Mouse (Mus musculus): ENCODE results near the gene Plekha7. TPM values are rescaled to one million over a fixed set of nuclear protein-coding genes. Genes with fewer than 3 reads are reported as not detected.

Gene Plekha7
- total and polyA plus RNA-seq, 2 experiments = 2.3 to 2.9 TPM

- DNase-seq (ENCODE audit: extremely low read depth, low read depth, low spot score) = no peak
- H3K4me3 ChIP-seq (ENCODE audit: insufficient read depth, low read depth, low read length) = no peak overlapping the region
- 77% methylated on average over 2 of the region's 2 CpGs for WGBS
- no peak overlapping the region for H3K27ac ChIP-seq (replicated peaks; ENCODE audit: insufficient read depth, low read depth, low read length)
- TF ChIP-seq POLR2A (IDR thresholded peaks at IDR 0.05; ENCODE audit: extremely low read depth, insufficient read depth, low read length) (no peak), CTCF (IDR thresholded peaks at IDR 0.05; ENCODE audit: low read depth, low read length) (no peak)
- no peaks in the 10 kb centered on the region for H3K27me3 ChIP-seq (ENCODE audit: control insufficient read depth, insufficient read depth, low read length)
- no peaks in the 10 kb centered on the region for H3K4me1 ChIP-seq (ENCODE audit: control insufficient read depth, insufficient read depth, low read length)
- peaks cover 17% of the 10 kb centered on the region for H3K79me2 ChIP-seq (ENCODE audit: control insufficient read depth, insufficient read depth, low read length)
- H3K36me3 ChIP-seq (ENCODE audit: control insufficient read depth, insufficient read depth, low read length) = no peaks in the 10 kb centered on the region
- no peak overlapping the region for H3K9ac ChIP-seq (ENCODE audit: low read depth, low read length)
Measured at GRCm38 (mm10) chr7:116262508-116262907, 45.7 kb downstream of the Plekha7 start.

GRCm38 (mm10) chr7:116262101-116262500, 46.1 kb downstream of the Plekha7 start:
- Histone ChIP-seq H3K9ac (ENCODE audit: low read depth, low read length) (no peak overlapping the region), H3K4me1 (ENCODE audit: control insufficient read depth, insufficient read depth, low read length) (no peaks in the 10 kb centered on the region), H3K4me3 (ENCODE audit: insufficient read depth, low read depth, low read length) (no peak overlapping the region), H3K79me2 (ENCODE audit: control insufficient read depth, insufficient read depth, low read length) (peaks cover 17% of the 10 kb centered on the region), H3K27ac (replicated peaks; ENCODE audit: insufficient read depth, low read depth, low read length) (no peak overlapping the region), H3K27me3 (ENCODE audit: control insufficient read depth, insufficient read depth, low read length) (no peaks in the 10 kb centered on the region), H3K36me3 (ENCODE audit: control insufficient read depth, insufficient read depth, low read length) (no peaks in the 10 kb centered on the region)
- TF ChIP-seq CTCF (IDR thresholded peaks at IDR 0.05; ENCODE audit: low read depth, low read length) = peak; percentile 54
- no peak for TF ChIP-seq POLR2A (IDR thresholded peaks at IDR 0.05; ENCODE audit: extremely low read depth, insufficient read depth, low read length)
- 37% methylated on average over 4 of the region's 4 CpGs for WGBS
- DNase-seq (ENCODE audit: extremely low read depth, low read depth, low spot score) = peak; percentile 39

GRCm38 (mm10) chr7:116260826-116261615, 47.2 kb downstream of the Plekha7 start:
- DNase-seq (ENCODE audit: extremely low read depth, low read depth, low spot score) = no peak

DNA sequence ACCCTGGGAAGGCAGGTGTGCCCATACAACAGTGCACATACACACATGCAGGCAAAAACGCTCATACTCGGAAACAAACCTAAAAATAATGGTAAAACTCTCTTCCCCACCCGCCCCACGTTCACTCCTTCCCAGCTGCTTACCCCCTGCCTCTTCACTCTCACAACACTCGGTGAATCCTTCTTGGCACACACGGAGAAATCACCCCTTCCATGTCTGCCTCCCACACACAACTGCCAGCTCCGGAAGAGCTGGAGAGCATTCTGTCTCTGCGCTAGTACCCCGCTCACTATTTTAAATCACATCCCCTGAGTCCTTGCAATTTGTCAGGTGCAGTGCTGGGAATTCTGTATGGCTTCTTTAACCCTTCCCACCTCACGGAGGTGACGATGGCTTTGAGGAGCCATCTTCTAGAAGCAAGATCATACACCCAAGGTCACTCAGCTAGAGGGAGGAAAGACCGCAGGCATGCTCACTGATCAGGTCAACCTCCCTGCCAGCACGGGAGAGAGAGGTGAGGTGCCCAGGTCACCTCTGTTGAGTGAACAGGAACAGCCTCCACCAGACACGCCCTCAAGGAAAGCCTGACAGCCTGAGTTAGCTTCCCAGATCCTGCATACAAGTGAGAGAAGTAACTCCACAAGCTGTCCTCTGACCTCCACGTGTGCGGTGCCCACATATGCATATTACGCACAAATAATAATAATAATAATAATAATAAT, 49.6 kb downstream of the Plekha7 start:
- no peak for TF ChIP-seq POLR2A (IDR thresholded peaks at IDR 0.05; ENCODE audit: extremely low read depth, insufficient read depth, low read length)
- TF ChIP-seq CTCF (IDR thresholded peaks at IDR 0.05; ENCODE audit: low read depth, low read length) = no peak
- Histone ChIP-seq H3K27ac (replicated peaks; ENCODE audit: insufficient read depth, low read depth, low read length) (no peak overlapping the region), H3K9ac (ENCODE audit: low read depth, low read length) (no peak overlapping the region), H3K27me3 (ENCODE audit: control insufficient read depth, insufficient read depth, low read length) (no peaks in the 10 kb centered on the region), H3K4me1 (ENCODE audit: control insufficient read depth, insufficient read depth, low read length) (no peaks in the 10 kb centered on the region), H3K4me3 (ENCODE audit: insufficient read depth, low read depth, low read length) (no peak overlapping the region), H3K36me3 (ENCODE audit: control insufficient read depth, insufficient read depth, low read length) (no peaks in the 10 kb centered on the region), H3K79me2 (ENCODE audit: control insufficient read depth, insufficient read depth, low read length) (peaks cover 5% of the 10 kb centered on the region; the same call in 1 of the 2 replicates)
- 82% methylated on average over 17 of the region's 17 CpGs for WGBS
- DNase-seq (ENCODE audit: extremely low read depth, low read depth, low spot score) = no peak

More at GRCm38 (mm10) chr7:116260826-116261615, 47.2 kb downstream of the Plekha7 start:
- Histone ChIP-seq H3K9ac (ENCODE audit: low read depth, low read length) (no peak overlapping the region), H3K79me2 (ENCODE audit: control insufficient read depth, insufficient read depth, low read length) (peaks cover 17% of the 10 kb centered on the region), H3K27me3 (ENCODE audit: control insufficient read depth, insufficient read depth, low read length) (no peaks in the 10 kb centered on the region), H3K27ac (replicated peaks; ENCODE audit: insufficient read depth, low read depth, low read length) (no peak overlapping the region), H3K4me1 (ENCODE audit: control insufficient read depth, insufficient read depth, low read length) (no peaks in the 10 kb centered on the region), H3K4me3 (ENCODE audit: insufficient read depth, low read depth, low read length) (no peak overlapping the region), H3K36me3 (ENCODE audit: control insufficient read depth, insufficient read depth, low read length) (no peaks in the 10 kb centered on the region)
- TF ChIP-seq CTCF (IDR thresholded peaks at IDR 0.05; ENCODE audit: low read depth, low read length) (peak; percentile 40; the same call in 1 of the 2 replicates), POLR2A (IDR thresholded peaks at IDR 0.05; ENCODE audit: extremely low read depth, insufficient read depth, low read length) (no peak)
- WGBS = 61% methylated on average over 4 of the region's 4 CpGs

DNA sequence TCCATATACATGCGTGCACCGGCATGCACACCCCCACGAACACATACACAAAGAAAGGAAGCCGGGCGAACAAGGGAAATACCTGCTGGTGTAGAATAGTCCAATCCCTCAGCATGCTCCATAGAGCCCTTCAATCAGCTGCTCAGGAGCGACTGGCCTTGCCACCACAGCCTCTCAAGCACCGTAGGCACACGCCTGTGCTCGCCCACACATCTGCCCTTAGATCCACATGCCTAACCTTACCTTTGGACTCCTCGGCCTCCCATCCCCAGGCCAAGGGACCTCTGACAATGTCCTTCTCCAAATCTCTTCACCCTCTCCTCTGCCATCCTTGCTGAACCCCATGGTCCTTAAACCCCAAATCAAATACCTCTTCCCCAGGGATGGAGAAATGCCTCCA, 50.2 kb downstream of the Plekha7 start:
- Histone ChIP-seq H3K36me3 (ENCODE audit: control insufficient read depth, insufficient read depth, low read length) (no peaks in the 10 kb centered on the region), H3K27ac (replicated peaks; ENCODE audit: insufficient read depth, low read depth, low read length) (no peak overlapping the region), H3K27me3 (ENCODE audit: control insufficient read depth, insufficient read depth, low read length) (no peaks in the 10 kb centered on the region), H3K4me3 (ENCODE audit: insufficient read depth, low read depth, low read length) (no peak overlapping the region), H3K9ac (ENCODE audit: low read depth, low read length) (no peak overlapping the region), H3K4me1 (ENCODE audit: control insufficient read depth, insufficient read depth, low read length) (no peaks in the 10 kb centered on the region), H3K79me2 (ENCODE audit: control insufficient read depth, insufficient read depth, low read length) (peaks cover 3% of the 10 kb centered on the region; the same call in 1 of the 2 replicates)
- TF ChIP-seq POLR2A (IDR thresholded peaks at IDR 0.05; ENCODE audit: extremely low read depth, insufficient read depth, low read length) (no peak), CTCF (IDR thresholded peaks at IDR 0.05; ENCODE audit: low read depth, low read length) (no peak)
- DNase-seq (ENCODE audit: extremely low read depth, low read depth, low spot score) = no peak
- WGBS = 61% methylated on average over 10 of the region's 10 CpGs
